Comparison of ENCODE assay signal across 23 mouse cellular contexts in genomic region chr1:176683146-176683545, GRCm38 (mm10).
DNase-seq lines count a peak whose midpoint lies in the region; ATAC-seq and TF ChIP-seq lines count a peak whose summit lies in the region.
"Had no signal": no experiment of that assay in that cellular context is flagged by ENCODE, and none has a peak within 500 bp of the region (broad histone marks: within the 10 kb centered on the region; RNA-seq: fewer than 3 reads in every experiment).

No protein-coding gene starts in this region.

- intact Hi-C loops in heart, postnatal 10 days (cut with DNase I) = no loop called here

- peak; percentile 13 to 34 for DNase-seq in heart, postnatal 10 days
- no peak for DNase-seq in heart, embryonic 10.5 days (ENCODE audit: low spot score)
- DNase-seq in midbrain, postnatal 0 days (ENCODE audit: low spot score) = peak; percentile 64
- no peak for DNase-seq in midbrain, embryonic 11.5 days (ENCODE audit: low spot score, missing footprints)
- DNase-seq in cerebellum, adult 8-10 months = peak; percentile 8
- DNase-seq in MN1 (ENCODE audit: low spot score) = no peak
- DNase-seq: adrenal gland, adult 8-10 months; gastrocnemius, postnatal 36 days; kidney, adult 18-20 months; spleen, adult 18-20 months; thymus, postnatal 36 days had no signal

- ATAC-seq in midbrain, postnatal 0 days (ENCODE audit: low FRiP score) = no peak
- no peak for ATAC-seq in midbrain, embryonic 11.5 days (ENCODE audit: low FRiP score)
- no peak for ATAC-seq in intestine, embryonic 15.5 days
- ATAC-seq: forebrain, embryonic 16.5 days; lung, postnatal 0 days; Patski had no signal

- no peaks in the 10 kb centered on the region for H3K9me3 ChIP-seq in heart, embryonic 10.5 days
- no peaks in the 10 kb centered on the region for H3K9me3 ChIP-seq in midbrain, postnatal 0 days (ENCODE audit: low read length)
- no peaks in the 10 kb centered on the region for H3K9me3 ChIP-seq in midbrain, embryonic 11.5 days (ENCODE audit: control insufficient read depth, low read length)
- no peaks in the 10 kb centered on the region for H3K9me3 ChIP-seq in intestine, embryonic 15.5 days
- H3K9me3 ChIP-seq: embryonic facial prominence, embryonic 12.5 days; heart, embryonic 15.5 days; hindbrain, embryonic 15.5 days; midbrain, embryonic 12.5 days; neural tube, embryonic 13.5 days had no signal

- no peak for TF ChIP-seq CTCF in midbrain, postnatal 0 days (IDR thresholded peaks at IDR 0.05)

- no peak overlapping the region for H3K27ac ChIP-seq in heart, embryonic 10.5 days
- H3K27ac ChIP-seq in midbrain, postnatal 0 days (ENCODE audit: low read depth, low read length) = no peak overlapping the region
- H3K27ac ChIP-seq in midbrain, embryonic 11.5 days (ENCODE audit: low read depth, low read length) = no peak overlapping the region
- H3K27ac ChIP-seq in intestine, embryonic 15.5 days = no peak overlapping the region
- H3K27ac ChIP-seq: embryonic facial prominence, embryonic 12.5 days; heart, embryonic 15.5 days; hindbrain, embryonic 15.5 days; kidney, postnatal 0 days; liver, embryonic 14.5 days; midbrain, embryonic 12.5 days; neural tube, embryonic 13.5 days had no signal

- no peaks in the 10 kb centered on the region for H3K4me1 ChIP-seq in heart, embryonic 10.5 days
- no peaks in the 10 kb centered on the region for H3K4me1 ChIP-seq in midbrain, postnatal 0 days (ENCODE audit: insufficient read depth, low read length)
- no peaks in the 10 kb centered on the region for H3K4me1 ChIP-seq in midbrain, embryonic 11.5 days (ENCODE audit: control insufficient read depth, insufficient read depth, low read length)
- no peaks in the 10 kb centered on the region for H3K4me1 ChIP-seq in intestine, embryonic 15.5 days (replicated peaks)
- H3K4me1 ChIP-seq: embryonic facial prominence, embryonic 12.5 days; hindbrain, embryonic 15.5 days; midbrain, embryonic 12.5 days; neural tube, embryonic 13.5 days had no signal

- no peaks in the 10 kb centered on the region for H3K36me3 ChIP-seq in heart, embryonic 10.5 days
- H3K36me3 ChIP-seq in midbrain, postnatal 0 days (ENCODE audit: insufficient read depth, low read length) = no peaks in the 10 kb centered on the region
- H3K36me3 ChIP-seq in midbrain, embryonic 11.5 days (ENCODE audit: control insufficient read depth, insufficient read depth, low read length) = no peaks in the 10 kb centered on the region
- no peaks in the 10 kb centered on the region for H3K36me3 ChIP-seq in intestine, embryonic 15.5 days
- H3K36me3 ChIP-seq: embryonic facial prominence, embryonic 12.5 days; heart, embryonic 15.5 days; hindbrain, embryonic 15.5 days; midbrain, embryonic 12.5 days; neural tube, embryonic 13.5 days had no signal

- H3K4me2 ChIP-seq in midbrain, postnatal 0 days (ENCODE audit: low read depth, low read length, poor library complexity, severe bottlenecking) = no peak overlapping the region
- no peak overlapping the region for H3K4me2 ChIP-seq in midbrain, embryonic 11.5 days
- no peak overlapping the region for H3K4me2 ChIP-seq in intestine, embryonic 15.5 days (replicated peaks)
- H3K4me2 ChIP-seq: embryonic facial prominence, embryonic 12.5 days; heart, embryonic 15.5 days; hindbrain, embryonic 15.5 days; midbrain, embryonic 12.5 days; neural tube, embryonic 13.5 days had no signal

- H3K27me3 ChIP-seq in heart, embryonic 10.5 days (ENCODE audit: insufficient read depth, poor library complexity, severe bottlenecking) = no peaks in the 10 kb centered on the region
- H3K27me3 ChIP-seq in midbrain, postnatal 0 days (ENCODE audit: insufficient read depth, low read length) = no peaks in the 10 kb centered on the region
- H3K27me3 ChIP-seq in midbrain, embryonic 11.5 days (ENCODE audit: control insufficient read depth, insufficient read depth, low read length) = no peaks in the 10 kb centered on the region; the same call in 1 of the 2 replicates
- no peaks in the 10 kb centered on the region for H3K27me3 ChIP-seq in intestine, embryonic 15.5 days (replicated peaks)
- H3K27me3 ChIP-seq: embryonic facial prominence, embryonic 12.5 days; heart, embryonic 15.5 days; hindbrain, embryonic 15.5 days; midbrain, embryonic 12.5 days; neural tube, embryonic 13.5 days had no signal

- H3K4me3 ChIP-seq in heart, embryonic 10.5 days = no peak overlapping the region
- no peak overlapping the region for H3K4me3 ChIP-seq in midbrain, postnatal 0 days (ENCODE audit: low read depth, low read length)
- H3K4me3 ChIP-seq in midbrain, embryonic 11.5 days (ENCODE audit: low read depth, low read length) = no peak overlapping the region
- no peak overlapping the region for H3K4me3 ChIP-seq in intestine, embryonic 15.5 days (replicated peaks)
- H3K4me3 ChIP-seq: embryonic facial prominence, embryonic 12.5 days; erythroblast, embryonic 14.5 days; heart, embryonic 15.5 days; hindbrain, embryonic 15.5 days; midbrain, embryonic 12.5 days; neural tube, embryonic 13.5 days had no signal

- no peak overlapping the region for H3K9ac ChIP-seq in midbrain, postnatal 0 days (replicated peaks; ENCODE audit: low read length, poor library complexity, severe bottlenecking)
- H3K9ac ChIP-seq in midbrain, embryonic 11.5 days (ENCODE audit: low read length) = no peak overlapping the region
- no peak overlapping the region for H3K9ac ChIP-seq in intestine, embryonic 15.5 days
- H3K9ac ChIP-seq: embryonic facial prominence, embryonic 12.5 days; heart, embryonic 15.5 days; hindbrain, embryonic 15.5 days; liver, embryonic 14.5 days; midbrain, embryonic 12.5 days; neural tube, embryonic 13.5 days had no signal

- WGBS in heart, embryonic 10.5 days = 62% methylated on average over 6 of the region's 6 CpGs
- 82% methylated on average over 6 of the region's 6 CpGs for WGBS in midbrain, postnatal 0 days
- WGBS in midbrain, embryonic 11.5 days = 83% methylated on average over 6 of the region's 6 CpGs
- WGBS in intestine, embryonic 15.5 days = 74% methylated on average over 6 of the region's 6 CpGs

Comparison
In these comparisons a context has a peak if more than half of its experiments do, and no peak if none do; other contexts are left out.
1. DNase-seq: peak in heart, postnatal 10 days (2 of 2), midbrain, postnatal 0 days (single experiment) and cerebellum, adult 8-10 months (single experiment); none in heart, embryonic 10.5 days (single experiment), midbrain, embryonic 11.5 days (single experiment) and MN1 (single experiment).